Mouse (Mus musculus) embryonic fibroblast, embryonic 13.5 days (primary cell): ENCODE data around the gene Akt3. TPM values are rescaled to one million over a fixed set of nuclear protein-coding genes. Genes with fewer than 3 reads are reported as not detected.

Experiments used
- H3K27ac ChIP-seq: 2 replicates; pipeline ENCODE4 v1.5.1; 2012; ENCODE audit warnings: low read length, control low read depth, inconsistent platforms; ENCODE audit not compliant: insufficient read depth
- H3K4me1 ChIP-seq: 2 replicates; pipeline ENCODE4 v1.6.1; 2011; ENCODE audit warnings: low read length; ENCODE audit not compliant: control insufficient read depth, insufficient read depth
- H3K4me3 ChIP-seq: 2 replicates; pipeline ENCODE4 v1.5.1; 2011; ENCODE audit warnings: mild to moderate bottlenecking, control low read depth, low read length; ENCODE audit not compliant: insufficient read depth
- CTCF ChIP-seq: IDR thresholded peaks from 2 replicates; pipeline ENCODE4 v1.5.1; 2011; ENCODE audit warnings: mild to moderate bottlenecking, control low read depth, low read length, moderate library complexity, borderline replicate concordance; ENCODE audit not compliant: insufficient read depth
- POLR2A ChIP-seq: IDR thresholded peaks from 2 replicates; pipeline ENCODE4 v1.6.1; 2011; ENCODE audit warnings: low read depth, mild to moderate bottlenecking, control low read depth, low read length, moderate library complexity
- polyA plus RNA-seq: library from polyadenylated mRNA; stranded (reverse); fragments of >200 nt; gene quantifications from 2 replicates; pipeline ENCODE4 v1.2.4, GENCODE M21; 2011; ENCODE audit warnings: low read depth; ENCODE audit not compliant: missing spikeins, insufficient read length

Akt3 gene
- polyA plus RNA-seq, 1 experiment = 44.7 TPM

- Histone ChIP-seq H3K27ac (no peak overlapping the region), H3K4me1 (no peaks in the 10 kb centered on the region), H3K4me3 (peak overlapping the region; percentile 78)
- no peak for TF ChIP-seq CTCF
- no peak for TF ChIP-seq POLR2A
Measured at GRCm38 (mm10) chr1:177257178-177258033, 597 bp downstream of the Akt3 start.

GRCm38 (mm10) chr1:177248638-177249037 lies 9.4 kb downstream of the Akt3 start:
- no peak for TF ChIP-seq CTCF
- no peak for TF ChIP-seq POLR2A
- peaks cover 2% of the 10 kb centered on the region for H3K4me1 ChIP-seq
- H3K27ac ChIP-seq = no peak overlapping the region
- no peak overlapping the region for H3K4me3 ChIP-seq

GRCm38 (mm10) chr1:177238368-177238767 lies 19.6 kb downstream of the Akt3 start:
- no peak for TF ChIP-seq CTCF
- no peak for TF ChIP-seq POLR2A
- no peak overlapping the region for H3K4me3 ChIP-seq
- no peak overlapping the region for H3K27ac ChIP-seq
- H3K4me1 ChIP-seq = no peaks in the 10 kb centered on the region

GRCm38 (mm10) chr1:177236695-177237094 lies 21.3 kb downstream of the Akt3 start:
- H3K4me1 ChIP-seq = no peaks in the 10 kb centered on the region
- TF ChIP-seq CTCF = no peak
- no peak for TF ChIP-seq POLR2A
- H3K4me3 ChIP-seq = no peak overlapping the region
- H3K27ac ChIP-seq = no peak overlapping the region

- H3K4me3 ChIP-seq = no peak overlapping the region
- H3K27ac ChIP-seq = no peak overlapping the region
- no peak for TF ChIP-seq CTCF
- TF ChIP-seq POLR2A = no peak
Measured at GRCm38 (mm10) chr1:177236249-177236648, 21.8 kb downstream of the Akt3 start.

GRCm38 (mm10) chr1:177234462-177234861 lies 23.5 kb downstream of the Akt3 start:
- Histone ChIP-seq H3K27ac (no peak overlapping the region), H3K4me3 (no peak overlapping the region), H3K4me1 (no peaks in the 10 kb centered on the region)
- TF ChIP-seq CTCF = no peak
- TF ChIP-seq POLR2A = no peak

More at GRCm38 (mm10) chr1:177236249-177236648, 21.8 kb downstream of the Akt3 start:
- no peaks in the 10 kb centered on the region for H3K4me1 ChIP-seq

GRCm38 (mm10) chr1:177231122-177231521 lies 26.9 kb downstream of the Akt3 start:
- H3K27ac ChIP-seq = no peak overlapping the region
- no peaks in the 10 kb centered on the region for H3K4me1 ChIP-seq
- no peak overlapping the region for H3K4me3 ChIP-seq
- no peak for TF ChIP-seq CTCF
- no peak for TF ChIP-seq POLR2A

GRCm38 (mm10) chr1:177198978-177199377 lies 59.0 kb downstream of the Akt3 start:
- Histone ChIP-seq H3K27ac (no peak overlapping the region), H3K4me1 (no peaks in the 10 kb centered on the region), H3K4me3 (no peak overlapping the region)
- TF ChIP-seq CTCF = no peak
- TF ChIP-seq POLR2A = no peak

GRCm38 (mm10) chr1:177195224-177195623 lies 62.8 kb downstream of the Akt3 start:
- TF ChIP-seq CTCF (no peak), POLR2A (no peak)
- no peak overlapping the region for H3K27ac ChIP-seq
- no peak overlapping the region for H3K4me3 ChIP-seq
- H3K4me1 ChIP-seq = no peaks in the 10 kb centered on the region

GRCm38 (mm10) chr1:177194324-177194723 lies 63.7 kb downstream of the Akt3 start:
- H3K27ac ChIP-seq = no peak overlapping the region
- TF ChIP-seq CTCF (no peak), POLR2A (no peak)
- H3K4me3 ChIP-seq = no peak overlapping the region

More at GRCm38 (mm10) chr1:177194324-177194723, 63.7 kb downstream of the Akt3 start:
- H3K4me1 ChIP-seq = no peaks in the 10 kb centered on the region
